Mouse (Mus musculus) retina, postnatal 7 days (tissue): ENCODE data around the gene Rbm25.
"Not testable (repeated sequence)": the region's sequence is repeated elsewhere in the genome, so short reads cannot be mapped to it uniquely, and the experiment has no call there.

ENCODE experiments used
- DNase-seq: peaks from one replicate; pipeline ENCODE4 v3.0.0-alpha.2; 2012; ENCODE audit warnings: low read depth, low spot score

Gene Rbm25

DNA sequence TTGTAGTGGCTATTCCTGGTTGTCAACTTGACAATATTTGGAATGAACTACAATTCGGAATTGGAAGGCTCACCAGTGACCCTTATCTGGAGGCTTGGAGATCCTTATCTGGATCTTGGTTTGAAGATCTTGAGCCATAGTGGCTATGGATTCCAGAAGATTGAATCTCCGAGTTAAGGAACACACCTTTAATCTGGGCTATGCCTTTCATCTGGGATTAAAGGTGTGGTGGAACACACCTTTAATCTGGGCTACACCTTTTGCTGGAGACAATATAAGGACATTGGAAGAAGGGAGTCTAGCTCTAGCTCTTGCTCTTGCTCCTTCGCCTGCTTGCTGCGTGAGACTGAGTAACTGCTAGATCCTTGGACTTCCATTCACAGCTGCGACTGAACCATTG, at the start of gene Rbm25:
Gene Rbm25 (plus strand): TSS at position 301 of the 400 bp plus-strand sequence.
- DNase-seq = not testable (repeated sequence)

DNA sequence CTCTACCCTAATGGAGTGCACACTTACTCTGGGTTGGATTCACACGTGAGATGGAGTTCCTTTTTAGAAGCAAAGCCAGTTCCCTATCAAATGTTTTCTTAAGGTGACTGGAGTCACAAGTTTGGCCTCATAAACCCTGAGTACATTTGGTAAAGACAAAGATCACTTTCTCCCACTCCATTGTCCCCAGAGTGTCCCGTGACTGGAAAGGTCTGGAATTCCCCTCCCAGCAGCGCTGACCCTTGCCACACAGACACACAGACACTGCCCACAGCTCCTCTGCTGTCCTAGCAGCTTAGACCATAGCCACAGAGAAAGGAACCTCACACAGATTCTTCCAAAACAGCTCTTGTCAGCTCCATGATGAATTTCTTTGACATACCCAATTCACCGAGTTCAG, 48.9 kb upstream of the Rbm25 start:
- DNase-seq = no peak

GRCm38 (mm10) chr12:83582747-83583146, 48.3 kb upstream of the Rbm25 start:
- DNase-seq = no peak

DNA sequence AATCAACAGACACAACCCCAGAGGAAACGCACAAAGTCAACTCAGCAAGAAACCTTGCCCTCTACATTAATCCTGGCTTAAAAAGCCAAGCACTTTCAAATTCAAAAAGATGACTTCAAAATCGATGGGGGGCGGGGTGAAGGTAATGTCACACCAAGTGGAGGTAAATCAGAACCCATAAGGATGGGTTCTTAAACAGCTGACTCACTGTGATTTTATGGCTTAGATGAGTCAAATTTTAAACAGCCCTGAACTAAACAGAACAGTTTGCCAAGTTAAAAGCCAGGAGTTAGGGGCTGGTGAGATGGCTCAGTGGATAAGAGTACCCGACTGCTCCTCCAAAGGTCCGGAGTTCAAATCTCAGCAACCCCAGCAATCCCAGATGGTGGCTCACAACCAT, 44.4 kb upstream of the Rbm25 start:
- DNase-seq = no peak

- DNase-seq = no peak
These were observed 39.1 kb upstream of the Rbm25 start for GRCm38 (mm10) chr12:83591754-83592501.

DNA sequence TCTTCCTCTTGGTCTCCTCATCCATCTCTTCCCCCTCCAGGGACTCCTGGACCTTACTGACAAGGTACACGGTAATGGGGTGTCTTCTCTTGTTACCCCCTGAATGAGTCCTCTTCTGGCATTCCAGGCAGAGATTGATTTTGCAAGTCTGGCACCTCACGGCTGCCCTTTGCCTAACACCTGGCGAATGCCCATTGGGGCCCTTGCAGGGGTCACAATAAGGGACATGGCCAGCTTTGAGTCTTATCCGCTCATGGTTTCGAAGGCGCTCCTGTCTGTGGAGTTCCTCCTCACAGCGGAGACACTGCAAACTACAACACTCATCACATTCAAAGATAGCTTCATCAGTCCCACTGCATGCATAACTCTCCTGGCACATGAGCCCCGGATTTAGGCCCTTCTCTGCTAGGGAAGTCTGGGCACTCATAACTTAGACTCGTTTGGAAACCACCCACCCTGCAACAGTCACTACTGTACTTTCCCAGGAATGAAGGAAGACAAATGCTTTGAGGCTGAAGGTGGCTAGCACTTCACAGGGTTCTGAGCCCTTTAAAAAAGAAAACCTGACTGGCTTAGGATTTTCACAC, 36.5 kb upstream of the Rbm25 start:
- DNase-seq = no peak

GRCm38 (mm10) chr12:83596191-83596954, 34.7 kb upstream of the Rbm25 start:
- no peak for DNase-seq

DNA sequence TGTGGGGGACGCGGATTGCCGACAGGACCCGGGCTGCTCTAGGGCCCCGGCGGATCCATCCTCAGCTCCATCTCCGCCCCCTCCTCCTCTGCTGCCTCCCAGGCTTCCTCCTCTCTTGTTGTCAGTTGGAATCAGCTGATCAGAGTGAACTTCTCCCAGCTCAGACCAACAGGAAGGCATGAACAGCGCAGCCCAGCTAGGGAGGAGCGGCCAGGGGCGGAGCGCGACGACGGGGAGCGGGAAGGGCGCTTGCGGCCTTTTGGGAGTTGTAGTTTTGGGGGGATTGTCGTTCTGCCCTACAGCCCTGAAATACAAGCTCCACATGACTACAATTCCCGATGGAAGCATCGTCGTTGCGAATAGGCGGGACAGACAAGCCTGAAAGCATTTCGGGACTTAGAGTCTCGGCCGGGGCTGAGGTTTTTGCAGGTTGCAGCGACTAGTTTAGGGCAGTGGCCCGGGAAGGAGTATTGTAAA, 34.0 kb upstream of the Rbm25 start, which contains the start of gene Zfyve1:
Gene Zfyve1 (minus strand): TSS at position 198 of the 477 bp plus-strand sequence.
- DNase-seq = peak; percentile 93

DNA sequence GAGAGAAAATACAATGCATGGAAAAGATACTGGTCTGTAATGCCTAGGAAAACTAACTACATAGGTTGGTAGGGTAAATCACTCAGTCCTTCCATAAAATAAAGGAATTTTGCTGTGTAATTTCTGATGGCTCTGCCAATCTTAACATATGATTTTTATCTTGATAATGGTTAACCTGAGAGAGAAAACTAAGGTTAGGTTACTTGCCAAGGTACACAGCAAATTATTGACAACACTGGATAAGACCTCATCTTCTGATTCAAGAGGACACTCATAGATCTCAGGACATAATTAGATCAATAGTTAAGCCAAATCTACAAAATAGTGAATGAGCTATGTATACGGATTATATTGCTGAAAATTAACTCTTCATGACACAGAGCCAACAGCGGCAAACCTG, 33.2 kb upstream of the Rbm25 start:
- no peak for DNase-seq

DNA sequence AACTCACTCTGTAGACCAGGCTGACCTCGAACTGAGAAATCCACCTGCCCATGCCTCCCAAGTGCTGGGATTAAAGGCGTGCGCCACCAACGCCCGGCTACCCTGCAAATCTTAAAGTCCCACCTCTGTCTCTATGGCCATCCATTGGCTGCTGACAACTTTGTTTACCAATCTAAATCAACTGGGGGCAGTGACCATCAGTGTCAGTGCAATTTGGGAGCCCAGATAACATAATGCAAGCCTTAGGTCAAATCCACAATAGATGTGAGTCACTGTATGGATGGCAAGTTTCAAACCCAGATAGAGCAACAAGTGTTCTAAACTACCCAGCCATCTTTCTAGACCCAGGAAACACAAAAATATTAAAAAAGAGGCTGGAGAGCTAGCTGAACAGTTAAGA, 28.8 kb upstream of the Rbm25 start:
- DNase-seq = no peak

DNA sequence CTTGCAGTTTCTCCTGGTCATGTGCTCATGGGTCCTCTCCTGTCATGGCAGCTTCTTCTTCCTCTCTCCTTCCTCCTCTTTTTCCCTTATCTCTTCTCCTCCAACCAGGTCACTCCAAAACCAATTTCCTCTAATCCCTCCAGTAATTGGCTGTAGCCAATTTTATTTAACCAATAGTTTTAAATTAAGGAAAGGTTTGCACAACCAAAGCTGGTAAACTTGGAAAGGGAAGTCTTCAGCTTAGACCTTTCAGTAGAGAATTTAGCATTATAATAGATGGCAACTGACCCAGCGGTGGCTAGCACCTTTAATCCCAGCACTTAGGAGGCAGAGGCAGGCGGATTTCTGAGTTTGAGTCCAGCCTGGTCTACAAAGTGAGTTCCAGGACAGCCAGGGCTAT, 24.6 kb upstream of the Rbm25 start:
- not testable (repeated sequence) for DNase-seq

GRCm38 (mm10) chr12:83617261-83617660, 13.8 kb upstream of the Rbm25 start:
- DNase-seq = no peak

GRCm38 (mm10) chr12:83618981-83619380, 12.1 kb upstream of the Rbm25 start:
- no peak for DNase-seq

DNA sequence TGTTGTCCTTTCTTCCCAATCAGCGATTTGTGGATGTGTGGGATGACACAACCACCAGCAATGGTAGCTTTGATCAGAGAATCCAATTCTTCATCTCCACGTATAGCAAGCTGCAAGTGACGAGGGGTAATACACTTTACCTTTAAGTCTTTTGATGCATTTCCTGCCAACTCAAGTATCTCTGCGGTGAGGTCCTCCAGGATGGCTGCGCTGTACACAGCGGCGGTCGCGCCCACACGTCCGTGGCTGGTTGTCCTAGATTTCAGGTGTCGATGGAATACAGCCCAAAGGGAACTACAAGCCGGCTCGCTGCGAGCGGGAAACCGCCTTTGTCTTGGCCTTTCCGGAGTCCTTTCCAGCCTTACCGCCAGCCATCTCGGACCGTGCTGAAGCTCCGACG, 10.3 kb upstream of the Rbm25 start:
- DNase-seq = not testable (repeated sequence)

- DNase-seq = no peak
These were observed 8.8 kb upstream of the Rbm25 start for GRCm38 (mm10) chr12:83622031-83622755.

GRCm38 (mm10) chr12:83624321-83624720, 6.7 kb upstream of the Rbm25 start:
- no peak for DNase-seq

DNA sequence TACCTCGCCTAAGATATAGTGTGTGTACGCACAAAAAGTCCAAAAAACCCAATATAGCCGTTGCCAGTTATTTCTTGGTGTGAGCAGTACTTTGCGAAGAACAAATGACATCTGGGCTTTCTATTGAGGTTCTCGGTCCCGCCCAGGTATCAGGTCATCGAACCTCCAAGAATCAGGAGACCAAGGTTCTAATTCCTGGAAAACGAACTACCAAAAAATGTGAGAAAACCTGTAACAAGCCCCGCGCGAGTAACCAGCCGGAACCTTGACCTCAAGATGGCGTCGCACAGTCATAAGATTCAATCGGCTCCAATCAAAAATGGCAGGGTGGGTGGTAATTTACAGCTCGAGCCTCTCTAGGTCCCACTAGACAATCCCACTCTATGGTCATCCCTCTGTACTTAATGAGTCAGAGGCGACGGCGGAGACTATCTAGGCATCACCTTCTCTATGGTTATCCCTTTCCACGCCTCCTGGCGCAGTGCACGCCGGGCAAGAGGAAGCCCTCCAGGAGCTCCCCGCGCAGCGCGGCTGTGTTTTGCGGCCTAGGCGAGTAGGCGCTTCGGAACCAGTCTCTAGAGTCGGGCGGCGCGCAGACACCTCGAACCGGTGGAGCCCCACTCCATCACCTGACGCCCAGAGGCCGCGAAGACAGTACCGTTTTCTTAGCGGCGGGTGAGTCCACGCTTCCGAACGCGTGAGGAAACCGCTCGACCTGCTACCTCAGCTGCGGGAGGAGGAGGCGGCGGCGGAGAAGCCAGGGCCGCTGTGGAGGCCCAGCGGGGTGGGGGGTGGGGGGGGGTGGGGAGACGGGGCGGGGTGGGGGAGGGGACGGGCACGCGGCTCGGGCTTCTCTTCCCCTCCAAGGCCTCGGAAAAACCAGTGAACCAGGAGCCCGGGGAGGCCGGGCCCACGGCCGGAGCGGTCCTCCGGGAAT, 975 bp downstream of the Rbm25 start:
- DNase-seq = peak; percentile 97

GRCm38 (mm10) chr12:83632680-83633025, 1.6 kb downstream of the Rbm25 start:
- no peak for DNase-seq

DNA sequence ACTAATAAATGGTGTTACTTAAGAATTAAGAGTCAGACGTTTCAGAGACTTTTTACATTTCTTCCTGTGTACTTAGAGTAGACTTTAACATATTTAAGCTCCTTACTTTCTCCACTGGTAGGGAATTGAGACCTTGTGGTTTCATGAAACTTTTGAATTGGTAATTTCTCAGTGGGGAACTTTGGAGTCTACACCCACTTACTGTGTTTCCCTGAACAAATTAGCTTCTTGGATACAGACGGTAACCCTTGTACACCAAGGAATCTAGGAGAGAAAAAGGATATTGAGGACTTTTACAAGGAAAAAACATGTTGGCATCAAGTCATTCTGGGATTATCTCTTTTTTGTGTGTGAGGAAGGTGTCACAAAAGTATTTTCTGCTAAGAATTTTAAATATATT, 2.8 kb downstream of the Rbm25 start:
- DNase-seq = no peak

DNA sequence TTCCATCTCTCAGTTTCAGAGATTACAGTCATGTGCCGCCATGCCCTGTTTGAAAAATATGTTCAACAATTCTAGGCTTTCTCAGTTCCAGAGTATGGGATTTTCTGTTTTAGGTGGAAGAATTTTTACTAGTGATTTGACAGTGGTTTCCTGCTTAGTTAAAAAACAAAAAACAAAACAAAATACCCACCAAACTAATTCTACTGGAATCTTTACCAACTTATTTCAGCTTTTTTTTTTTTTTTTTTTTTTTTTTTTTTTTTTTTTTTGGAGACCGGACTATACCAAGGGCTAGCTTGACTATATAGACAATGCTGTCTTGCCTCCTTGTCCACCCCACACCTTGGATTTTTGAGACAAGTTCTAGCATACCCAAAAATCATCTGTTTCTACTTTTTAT, 10.2 kb downstream of the Rbm25 start:
- DNase-seq = no peak

DNA sequence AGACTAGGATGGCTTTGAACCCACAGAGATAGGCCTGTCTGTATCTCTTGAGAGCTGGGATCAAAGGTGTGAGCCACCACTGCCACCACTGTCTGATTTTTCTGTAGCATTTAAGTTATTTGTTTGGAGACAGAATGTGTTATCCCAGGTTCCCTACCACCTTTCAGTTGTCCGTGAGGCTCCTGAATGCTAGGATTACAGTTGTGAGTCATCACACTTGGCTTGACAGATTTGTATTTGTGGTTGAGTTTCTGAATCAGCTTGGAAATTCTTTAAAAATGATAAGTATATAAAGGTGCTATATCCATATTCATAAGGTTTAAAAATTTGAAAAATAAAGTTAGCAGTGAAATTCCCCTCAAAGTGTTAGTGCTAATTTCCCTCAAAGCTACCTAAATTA, 12.1 kb downstream of the Rbm25 start:
- no peak for DNase-seq
